Mouse (Mus musculus) 416B (cell line): ENCODE data around the gene Ddx19b.
"Not testable (repeated sequence)": the region's sequence is repeated elsewhere in the genome, so short reads cannot be mapped to it uniquely, and the experiment has no call there.

Experiments used
- DNase-seq: peaks from one replicate; pipeline ENCODE4 v3.0.0; 2011; ENCODE audit warnings: low read depth

Gene Ddx19b

GRCm38 (mm10) chr8:111031572-111031971 is at the start of gene Ddx19b:
Ddx19b (minus strand) TSS chr8:111031751.
- no peak for DNase-seq

- DNase-seq = peak; percentile 62
Measured at GRCm38 (mm10) chr8:111079861-111080271, 48.3 kb upstream of the Ddx19b start.

GRCm38 (mm10) chr8:111079461-111079860 is 47.9 kb upstream of the Ddx19b start:
- DNase-seq = no peak

GRCm38 (mm10) chr8:111075926-111076325 is 44.4 kb upstream of the Ddx19b start:
- DNase-seq = no peak

- DNase-seq = not testable (repeated sequence)
Measured at GRCm38 (mm10) chr8:111068660-111069059, 37.1 kb upstream of the Ddx19b start.

GRCm38 (mm10) chr8:111067439-111067838 is 35.9 kb upstream of the Ddx19b start:
- DNase-seq = no peak

GRCm38 (mm10) chr8:111066308-111066707 is 34.8 kb upstream of the Ddx19b start:
- no peak for DNase-seq

GRCm38 (mm10) chr8:111062893-111063292 is 31.3 kb upstream of the Ddx19b start:
- DNase-seq = no peak

- DNase-seq = peak; percentile 83
Measured at GRCm38 (mm10) chr8:111062072-111062757, 30.7 kb upstream of the Ddx19b start.

GRCm38 (mm10) chr8:111061688-111062071 is 30.1 kb upstream of the Ddx19b start:
- no peak for DNase-seq

GRCm38 (mm10) chr8:111058946-111059572 is 27.5 kb upstream of the Ddx19b start:
- DNase-seq = no peak

- DNase-seq = peak; percentile 28
Measured at GRCm38 (mm10) chr8:111056691-111057293, 25.2 kb upstream of the Ddx19b start.

- peak; percentile 94 for DNase-seq
Measured at GRCm38 (mm10) chr8:111056158-111056663, 24.7 kb upstream of the Ddx19b start, which contains the start of gene Exosc6. Exosc6 (plus strand) TSS chr8:111056339.

- DNase-seq = no peak
Measured at GRCm38 (mm10) chr8:111055661-111056060, 24.1 kb upstream of the Ddx19b start.

GRCm38 (mm10) chr8:111055031-111055634 is 23.6 kb upstream of the Ddx19b start:
- DNase-seq = no peak

- DNase-seq = no peak
Measured at GRCm38 (mm10) chr8:111053827-111054518, 22.4 kb upstream of the Ddx19b start.

- no peak for DNase-seq
Measured at GRCm38 (mm10) chr8:111049106-111049505, 17.6 kb upstream of the Ddx19b start.

GRCm38 (mm10) chr8:111048694-111049093 is 17.1 kb upstream of the Ddx19b start:
- DNase-seq = peak; percentile 51

- DNase-seq = peak; percentile 28
Measured at GRCm38 (mm10) chr8:111044003-111044734, 12.6 kb upstream of the Ddx19b start.

GRCm38 (mm10) chr8:111042546-111042945 is 11.0 kb upstream of the Ddx19b start:
- no peak for DNase-seq

GRCm38 (mm10) chr8:111036591-111036990 is 5.0 kb upstream of the Ddx19b start:
- no peak for DNase-seq
